In the genomic region with DNA sequence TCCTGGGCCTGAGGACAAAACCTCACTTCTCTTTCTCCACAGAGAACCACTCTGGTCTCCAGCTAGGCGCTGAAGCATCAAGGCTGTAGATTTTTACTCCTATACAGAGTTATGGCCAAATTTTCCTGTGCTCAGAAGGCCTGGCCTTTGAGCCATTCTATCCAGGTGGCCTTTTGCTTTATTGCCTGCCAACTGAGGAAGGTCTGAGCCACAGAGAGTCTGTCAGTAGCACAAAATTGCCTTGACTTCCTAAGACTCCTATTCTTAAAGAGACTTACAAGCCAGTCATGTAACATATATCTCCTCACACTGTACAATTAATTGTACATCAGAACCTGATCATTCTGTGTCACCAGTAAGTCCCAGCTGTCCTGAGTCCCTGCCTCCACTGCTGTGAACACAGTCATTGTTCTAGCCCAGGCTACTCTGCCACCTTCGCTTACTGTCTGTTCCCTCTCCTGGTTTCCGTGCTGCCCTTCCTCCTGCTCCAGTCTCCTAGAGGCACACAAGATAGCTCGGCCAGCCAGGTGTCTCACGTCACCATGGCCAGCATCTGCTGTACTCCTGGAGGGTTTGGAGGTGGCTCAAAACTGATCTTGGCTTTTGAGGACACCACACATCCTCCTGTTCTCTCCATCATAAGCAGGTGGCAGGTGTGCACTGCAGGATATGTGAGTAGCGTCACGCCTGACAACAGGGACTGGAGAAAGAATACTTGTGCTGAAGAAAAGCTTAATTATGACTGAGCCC, we compare ENCODE assay signal across 17 mouse cellular contexts.
DNase-seq lines count a peak whose midpoint lies in the region; ATAC-seq and TF ChIP-seq lines count a peak whose summit lies in the region.
"Had no signal": no experiment of that assay in that cellular context is flagged by ENCODE, and none has a peak within 500 bp of the region (broad histone marks: within the 10 kb centered on the region; RNA-seq: fewer than 3 reads in every experiment).

No protein-coding gene starts in this region.

- TF ChIP-seq CTCF in hindbrain, postnatal 0 days (IDR thresholded peaks at IDR 0.05; ENCODE audit: low read depth) = no peak

- no peaks in the 10 kb centered on the region for H3K36me3 ChIP-seq in hindbrain, postnatal 0 days (ENCODE audit: insufficient read depth, low read length)
- no peaks in the 10 kb centered on the region for H3K36me3 ChIP-seq in hindbrain, embryonic 14.5 days (replicated peaks; ENCODE audit: control insufficient read depth, insufficient read depth)
- H3K36me3 ChIP-seq: hindbrain, embryonic 15.5 days; lung, embryonic 15.5 days had no signal

- no peak for DNase-seq in hindbrain, postnatal 0 days (ENCODE audit: low spot score)
- no peak for DNase-seq in hindbrain, embryonic 14.5 days (ENCODE audit: low spot score)
- peak; percentile 49 for DNase-seq in A20 (ENCODE audit: low read depth, low spot score)
- DNase-seq in cerebellum, adult 11 months = peak; percentile 72
- peak; percentile 72 to 74 for DNase-seq in cerebellum, postnatal 14 days
- no peak for DNase-seq in ovary, postnatal 14 days (ENCODE audit: low spot score)
- DNase-seq in lung, postnatal 14 days = no peak
- DNase-seq: kidney, adult 2 months; kidney, postnatal 25 days; midbrain, embryonic 14.5 days; retina, postnatal 1 day; right cerebral cortex, postnatal 4 days; thymus, postnatal 36 days had no signal

- no peak overlapping the region for H3K27ac ChIP-seq in hindbrain, postnatal 0 days
- H3K27ac ChIP-seq in hindbrain, embryonic 14.5 days = no peak overlapping the region
- H3K27ac ChIP-seq: hindbrain, embryonic 15.5 days; lung, embryonic 15.5 days had no signal

- H3K4me1 ChIP-seq in hindbrain, postnatal 0 days (ENCODE audit: insufficient read depth, low read length) = no peaks in the 10 kb centered on the region
- H3K4me1 ChIP-seq in hindbrain, embryonic 14.5 days (replicated peaks; ENCODE audit: control insufficient read depth, insufficient read depth, low read length) = no peaks in the 10 kb centered on the region
- H3K4me1 ChIP-seq: hindbrain, embryonic 15.5 days; lung, embryonic 15.5 days had no signal

- WGBS in hindbrain, postnatal 0 days = 68% methylated on average over 7 of the region's 7 CpGs
- WGBS in hindbrain, embryonic 14.5 days = 86% methylated on average over 7 of the region's 7 CpGs

- no peak overlapping the region for H3K4me3 ChIP-seq in hindbrain, postnatal 0 days (ENCODE audit: low read length)
- no peak overlapping the region for H3K4me3 ChIP-seq in hindbrain, embryonic 14.5 days (replicated peaks; ENCODE audit: low read length)
- H3K4me3 ChIP-seq: erythroblast, embryonic 14.5 days; hindbrain, embryonic 15.5 days; lung, embryonic 15.5 days had no signal

- no peaks in the 10 kb centered on the region for H3K27me3 ChIP-seq in hindbrain, postnatal 0 days (ENCODE audit: insufficient read depth, low read length)
- H3K27me3 ChIP-seq in hindbrain, embryonic 14.5 days (ENCODE audit: control insufficient read depth, insufficient read depth, low read length) = no peaks in the 10 kb centered on the region
- H3K27me3 ChIP-seq: hindbrain, embryonic 15.5 days; lung, embryonic 15.5 days had no signal

- H3K4me2 ChIP-seq in hindbrain, postnatal 0 days (ENCODE audit: low read depth, low read length) = no peak overlapping the region
- H3K4me2 ChIP-seq in hindbrain, embryonic 14.5 days (replicated peaks) = no peak overlapping the region
- H3K4me2 ChIP-seq: hindbrain, embryonic 15.5 days; lung, embryonic 15.5 days had no signal

- 0 out of 2 replicates have a peak, but pooled peaks have one; percentile 32 for ATAC-seq in hindbrain, postnatal 0 days
- no peak for ATAC-seq in hindbrain, embryonic 14.5 days (ENCODE audit: low FRiP score)
- ATAC-seq: forebrain, embryonic 16.5 days had no signal

- H3K9me3 ChIP-seq in hindbrain, postnatal 0 days (ENCODE audit: low read length) = no peaks in the 10 kb centered on the region
- H3K9me3 ChIP-seq in hindbrain, embryonic 14.5 days (ENCODE audit: control insufficient read depth, low read length) = no peaks in the 10 kb centered on the region
- H3K9me3 ChIP-seq: hindbrain, embryonic 15.5 days; lung, embryonic 15.5 days had no signal

- H3K9ac ChIP-seq in hindbrain, postnatal 0 days (replicated peaks; ENCODE audit: low read length) = no peak overlapping the region
- no peak overlapping the region for H3K9ac ChIP-seq in hindbrain, embryonic 14.5 days
- H3K9ac ChIP-seq: hindbrain, embryonic 15.5 days; lung, embryonic 15.5 days had no signal

Comparison
In these comparisons a context has a peak if more than half of its experiments do, and no peak if none do; other contexts are left out.
1. DNase-seq: peak in A20 (single experiment), cerebellum, adult 11 months (single experiment) and cerebellum, postnatal 14 days (2 of 2); none in hindbrain, postnatal 0 days (single experiment), hindbrain, embryonic 14.5 days (single experiment), ovary, postnatal 14 days (single experiment) and lung, postnatal 14 days (single experiment).